In genomic region chr1:126481459-126482228, GRCm38 (mm10) we compare ENCODE assay signal across 12 mouse cellular contexts.
"Had no signal": no experiment of that assay in that cellular context is flagged by ENCODE, and none has a peak within 500 bp of the region (broad histone marks: within the 10 kb centered on the region; RNA-seq: fewer than 3 reads in every experiment).

No protein-coding gene starts in this region.

- H3K27me3 ChIP-seq: hindbrain, embryonic 12.5 days; liver, embryonic 12.5 days; midbrain, embryonic 12.5 days had no signal

- DNase-seq: kidney, postnatal 14 days; right cerebral cortex, postnatal 14 days; thymus, postnatal 36 days had no signal

- H3K4me3 ChIP-seq: hindbrain, embryonic 12.5 days; left cerebral cortex, adult 2 months; limb, embryonic 10.5 days; liver, embryonic 12.5 days; midbrain, embryonic 12.5 days had no signal

- H3K9ac ChIP-seq: hindbrain, embryonic 12.5 days; liver, embryonic 12.5 days; midbrain, embryonic 12.5 days had no signal

- H3K4me1 ChIP-seq: hindbrain, embryonic 12.5 days; liver, embryonic 12.5 days; midbrain, embryonic 12.5 days had no signal

- H3K9me3 ChIP-seq: hindbrain, embryonic 12.5 days; limb, embryonic 10.5 days; liver, embryonic 12.5 days; midbrain, embryonic 12.5 days had no signal

- ATAC-seq: hindbrain, embryonic 16.5 days; inflammation-experienced regulatory T-cells, adult 6 months; intestine, postnatal 0 days; liver, embryonic 12.5 days; midbrain, embryonic 16.5 days had no signal

- H3K4me2 ChIP-seq: hindbrain, embryonic 12.5 days; liver, embryonic 12.5 days; midbrain, embryonic 12.5 days had no signal

- H3K36me3 ChIP-seq: hindbrain, embryonic 12.5 days; limb, embryonic 10.5 days; liver, embryonic 12.5 days; midbrain, embryonic 12.5 days had no signal

- H3K27ac ChIP-seq: hindbrain, embryonic 12.5 days; left cerebral cortex, adult 2 months; limb, embryonic 10.5 days; liver, embryonic 12.5 days; midbrain, embryonic 12.5 days had no signal
